ENCODE assay signal across 7 mouse cellular contexts in genomic region chr11:109622518-109623037, GRCm38 (mm10). TPM values are rescaled to one million over a fixed set of nuclear protein-coding genes. Genes with fewer than 3 reads are reported as not detected.
DNase-seq lines count a peak whose midpoint lies in the region; ATAC-seq and TF ChIP-seq lines count a peak whose summit lies in the region.

No protein-coding gene starts in this region.

- peak; percentile 44 for DNase-seq in R1 (ENCODE audit: low read depth, low spot score)
- peak; percentile 32 to 33 for DNase-seq in lung, postnatal 4 days
- no peak for DNase-seq in layer of hippocampus, adult 9-11 months
- DNase-seq in thymus, adult 2 months: no peak

- H3K27me3 ChIP-seq in E14TG2a.4 (ENCODE audit: insufficient read depth, low read length): peaks cover 2% of the 10 kb centered on the region; the same call in 1 of the 2 replicates
- no peaks in the 10 kb centered on the region for H3K27me3 ChIP-seq in heart, embryonic 12.5 days (replicated peaks)
- no peaks in the 10 kb centered on the region for H3K27me3 ChIP-seq in kidney, embryonic 15.5 days
- no peaks in the 10 kb centered on the region for H3K27me3 ChIP-seq in thymus, adult 2 months (ENCODE audit: control insufficient read depth, insufficient read depth, low read length)

- peaks cover 7% of the 10 kb centered on the region for H3K4me1 ChIP-seq in E14TG2a.4 (replicated peaks; ENCODE audit: low read depth, low read length)
- peaks cover 30% of the 10 kb centered on the region for H3K4me1 ChIP-seq in heart, embryonic 12.5 days (replicated peaks)
- H3K4me1 ChIP-seq in kidney, embryonic 15.5 days: peaks cover 15% of the 10 kb centered on the region
- peaks cover 4% of the 10 kb centered on the region for H3K4me1 ChIP-seq in thymus, adult 2 months (replicated peaks; ENCODE audit: control insufficient read depth, insufficient read depth, low read length)

- WGBS in heart, embryonic 12.5 days: 4% methylated on average over 15 of the region's 15 CpGs
- 7% methylated on average over 15 of the region's 15 CpGs for WGBS in kidney, embryonic 15.5 days
- WGBS in thymus, adult 2 months: 55% methylated on average over 15 of the region's 15 CpGs

- no peaks in the 10 kb centered on the region for H3K36me3 ChIP-seq in E14TG2a.4 (ENCODE audit: insufficient read depth, low read length)
- no peaks in the 10 kb centered on the region for H3K36me3 ChIP-seq in heart, embryonic 12.5 days
- no peaks in the 10 kb centered on the region for H3K36me3 ChIP-seq in kidney, embryonic 15.5 days
- H3K36me3 ChIP-seq in thymus, adult 2 months (ENCODE audit: control insufficient read depth, insufficient read depth, low read length): no peaks in the 10 kb centered on the region

- 0 out of 2 replicates have a peak overlapping the region, but pooled peaks have one; percentile 5 for H3K4me3 ChIP-seq in E14TG2a.4 (replicated peaks; ENCODE audit: low read length)
- H3K4me3 ChIP-seq in heart, embryonic 12.5 days: peak overlapping the region; percentile 28; the same call in 1 of the 2 replicates
- peak overlapping the region; percentile 23 for H3K4me3 ChIP-seq in kidney, embryonic 15.5 days (replicated peaks)
- no peak overlapping the region for H3K4me3 ChIP-seq in thymus, adult 2 months (ENCODE audit: control insufficient read depth, insufficient read depth, low read length)

- TF ChIP-seq CTCF in E14TG2a.4 (conservative IDR thresholded peaks at IDR 0.05; ENCODE audit: low read length): no peak
- no peak for TF ChIP-seq CTCF in thymus, adult 2 months (IDR thresholded peaks at IDR 0.05; ENCODE audit: borderline replicate concordance, control insufficient read depth, extremely low read depth, insufficient read depth, low read length, poor library complexity)

- peak; percentile 79 for ATAC-seq in heart, embryonic 12.5 days (ENCODE audit: insufficient number of reproducible peaks, low FRiP score)
- ATAC-seq in kidney, embryonic 15.5 days (replicated peaks; ENCODE audit: low FRiP score): peak; percentile 70; the same call in 1 of the 2 replicates

- no peaks in the 10 kb centered on the region for H3K9me3 ChIP-seq in E14TG2a.4 (ENCODE audit: low read length)
- H3K9me3 ChIP-seq in heart, embryonic 12.5 days (replicated peaks): peaks cover 20% of the 10 kb centered on the region
- H3K9me3 ChIP-seq in kidney, embryonic 15.5 days (replicated peaks): no peaks in the 10 kb centered on the region; the same call in 1 of the 2 replicates

- TF ChIP-seq POLR2A in thymus, adult 2 months (IDR thresholded peaks at IDR 0.05; ENCODE audit: control insufficient read depth, extremely low read depth, insufficient read depth, low read length, poor library complexity): no peak

- peak overlapping the region; percentile 92 for H3K27ac ChIP-seq in heart, embryonic 12.5 days (ENCODE audit: poor library complexity, severe bottlenecking)
- H3K27ac ChIP-seq in kidney, embryonic 15.5 days: peak overlapping the region; percentile 41; the same call in 1 of the 2 replicates
- no peak overlapping the region for H3K27ac ChIP-seq in thymus, adult 2 months (ENCODE audit: control insufficient read depth, insufficient read depth, low read length)

- no peak overlapping the region for H3K9ac ChIP-seq in heart, embryonic 12.5 days
- 0 out of 2 replicates have a peak overlapping the region, but pooled peaks have one; percentile 10 for H3K9ac ChIP-seq in kidney, embryonic 15.5 days

- peak overlapping the region; percentile 62 for H3K4me2 ChIP-seq in heart, embryonic 12.5 days
- peak overlapping the region; percentile 56 for H3K4me2 ChIP-seq in kidney, embryonic 15.5 days

RNA-seq across cellular contexts. Expression of gene Wipi1, which starts 10.8 kb away (rescaled TPM):
- polyA plus RNA-seq in heart, embryonic 12.5 days (2016; fragmentation: Nextera tagmentation; extraction: Ambion mirVana): 49.9 and 51.3 TPM in 2 replicates
- 35.0 and 35.5 TPM in 2 replicates for polyA plus RNA-seq in kidney, embryonic 15.5 days (2015; fragmentation: Nextera tagmentation; extraction: Ambion mirVana)
- polyA plus RNA-seq in thymus, adult 2 months (2012; rRNA removed): 4.7 and 7.0 TPM in 2 replicates

RNA-seq across cellular contexts. Expression of gene Prkar1a, which starts 26.6 kb away (rescaled TPM):
- polyA plus RNA-seq in heart, embryonic 12.5 days (2016; fragmentation: Nextera tagmentation; extraction: Ambion mirVana): 507 and 511 TPM in 2 replicates
- polyA plus RNA-seq in kidney, embryonic 15.5 days (2015; fragmentation: Nextera tagmentation; extraction: Ambion mirVana): 354 and 359 TPM in 2 replicates
- polyA plus RNA-seq in thymus, adult 2 months (2012; rRNA removed): 145 and 150 TPM in 2 replicates

Comparison
In these comparisons a context has a peak if more than half of its experiments do, and no peak if none do; other contexts are left out.
1. DNase-seq: peak in R1 (single experiment) and lung, postnatal 4 days (2 of 2); none in layer of hippocampus, adult 9-11 months (single experiment) and thymus, adult 2 months (single experiment).